Mouse (Mus musculus) T-helper 17 cell (primary cell): Measurements from ENCODE around the gene Galntl6.
"Not testable (repeated sequence)": the region's sequence is repeated elsewhere in the genome, so short reads cannot be mapped to it uniquely, and the experiment has no call there.

Source experiments
- in situ Hi-C, 2 experiments: fragments of 300-600 bp; cut with MboI, MseI; formaldehyde crosslinking; loops; 1 replicate in 1 of 2; 2 replicates in 1 of 2; pipeline ENCODE4 v1.15.1; 2025; ENCODE audit warnings: high pct_unique_total_duplicates in 2 of 2

Galntl6 gene

DNA sequence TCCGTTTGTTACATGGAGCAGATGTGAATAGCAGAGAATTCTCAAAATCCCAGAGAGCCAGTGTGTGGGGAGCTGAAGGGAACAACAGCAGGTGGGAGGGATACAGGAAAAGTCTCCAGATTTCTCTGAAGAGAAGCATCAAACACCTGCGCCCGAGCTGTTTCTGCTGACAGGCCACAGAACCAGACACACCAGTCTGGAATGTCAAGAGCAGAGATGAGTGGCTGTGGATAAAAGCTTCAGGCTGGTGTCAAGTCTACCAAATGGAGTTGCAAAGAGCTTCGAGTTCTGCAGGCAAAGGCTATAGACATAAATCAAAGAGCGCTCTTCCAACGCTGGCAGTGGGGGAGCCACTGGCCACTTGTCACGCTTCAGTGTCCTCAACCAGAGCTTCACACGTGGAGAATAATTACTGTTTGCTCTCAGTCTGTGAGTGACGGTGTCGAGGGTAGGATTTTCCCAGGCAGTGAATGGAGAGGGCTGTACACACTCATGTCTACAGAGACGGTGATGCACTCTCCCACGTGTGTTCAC lies 1139.6 kb downstream of the Galntl6 start:
- in situ Hi-C loops, result no loop called here

DNA sequence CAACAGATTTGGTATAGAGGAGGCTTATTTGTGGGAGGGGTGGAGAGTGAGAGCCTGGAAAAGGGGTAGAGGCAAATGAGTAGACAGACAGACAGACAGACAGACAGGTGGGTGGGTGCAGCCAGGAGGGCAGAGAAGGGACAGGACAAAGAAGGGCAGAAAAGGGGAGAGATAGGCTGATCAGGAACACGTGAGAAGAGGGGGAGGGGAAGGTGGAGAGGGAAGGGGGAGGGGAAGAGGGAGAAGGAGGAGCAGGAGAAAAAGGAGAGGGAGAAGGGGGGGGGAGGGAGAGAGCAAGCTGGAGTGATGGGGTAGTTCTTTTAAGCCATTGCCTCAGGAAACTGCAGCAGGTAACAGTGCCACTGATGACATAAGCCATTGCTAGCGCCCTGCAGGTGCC lies 1144.9 kb downstream of the Galntl6 start:
- in situ Hi-C loops, result no loop called here

DNA sequence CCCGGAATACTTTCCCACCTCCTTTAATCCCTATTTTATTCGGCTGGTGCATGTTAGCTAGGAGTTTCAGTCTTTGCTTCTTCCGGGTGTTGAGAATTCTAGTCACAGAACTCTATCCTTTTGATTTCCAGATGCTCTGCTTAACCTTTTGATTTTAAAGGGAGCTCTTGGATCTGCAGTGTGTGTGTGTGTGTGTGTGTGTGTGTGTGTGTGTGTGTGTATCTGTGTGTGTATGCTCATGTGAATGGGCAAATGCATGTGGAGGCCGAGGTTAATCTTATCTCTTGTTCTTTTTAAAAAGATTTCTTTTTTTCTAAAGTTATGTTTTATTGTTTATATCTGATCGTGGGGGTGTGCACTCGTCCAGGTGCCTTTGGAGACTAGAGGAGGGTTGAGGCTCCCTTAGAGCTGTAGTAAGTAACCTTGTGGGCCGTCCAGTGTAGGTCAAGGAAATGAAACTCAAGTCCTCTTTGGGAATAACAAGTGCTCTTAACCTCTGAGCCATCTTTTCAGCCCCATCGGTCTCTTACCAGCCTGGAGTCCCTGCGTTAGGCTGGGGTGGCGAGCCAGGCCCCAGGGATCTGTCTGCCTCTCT lies 1145.9 kb downstream of the Galntl6 start:
- in situ Hi-C loops, result no loop called here

DNA sequence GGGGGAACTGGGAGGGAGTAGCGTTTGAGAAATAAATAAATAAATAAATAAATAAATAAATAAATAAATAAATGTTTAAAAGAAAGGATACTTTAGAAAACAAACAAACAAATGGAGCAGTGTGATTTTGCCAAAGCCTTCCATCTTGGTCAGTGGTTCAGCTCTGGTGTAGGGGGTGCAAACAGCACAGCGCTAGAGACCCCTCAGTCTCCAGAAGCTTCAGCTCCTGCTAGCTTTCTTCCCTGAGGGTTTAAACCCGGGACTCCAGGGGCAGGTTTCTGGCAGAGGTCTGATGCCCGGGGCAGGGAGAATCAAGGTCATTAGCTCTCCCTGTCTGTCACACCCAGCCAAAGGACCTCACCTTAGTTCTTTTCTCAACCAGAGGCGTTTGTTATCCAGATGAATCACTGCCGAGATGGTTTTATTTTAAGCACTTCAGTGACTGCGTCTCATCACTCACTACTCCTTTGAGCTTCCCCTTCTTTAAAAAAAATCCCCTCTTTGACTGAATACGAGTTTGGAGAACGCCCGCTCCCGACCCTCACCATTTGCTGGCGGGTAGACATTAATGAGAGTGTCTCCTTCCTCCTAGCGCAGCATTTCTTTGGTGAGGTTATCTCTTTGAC lies 1146.6 kb downstream of the Galntl6 start:
- in situ Hi-C loops, result no loop called here

DNA sequence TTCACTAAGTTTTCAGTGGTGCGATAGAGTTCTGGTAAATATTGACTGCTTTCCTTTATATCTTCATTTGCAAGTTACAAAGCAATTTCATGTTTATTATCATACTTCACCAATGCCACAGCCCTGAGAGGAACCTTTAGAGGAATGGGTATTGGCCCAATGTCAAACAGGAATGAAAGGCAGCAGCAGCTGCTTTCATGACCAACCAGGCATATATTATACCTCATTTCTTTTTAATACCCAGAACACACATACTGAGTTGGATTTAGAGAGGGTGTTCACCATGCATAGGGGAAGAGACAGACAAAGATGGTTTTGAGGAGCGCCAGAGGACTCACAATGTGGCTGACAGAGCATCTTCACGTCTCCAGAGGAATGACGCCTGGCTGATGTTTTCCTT lies 1147.2 kb downstream of the Galntl6 start:
- in situ Hi-C loops, result no loop called here

DNA sequence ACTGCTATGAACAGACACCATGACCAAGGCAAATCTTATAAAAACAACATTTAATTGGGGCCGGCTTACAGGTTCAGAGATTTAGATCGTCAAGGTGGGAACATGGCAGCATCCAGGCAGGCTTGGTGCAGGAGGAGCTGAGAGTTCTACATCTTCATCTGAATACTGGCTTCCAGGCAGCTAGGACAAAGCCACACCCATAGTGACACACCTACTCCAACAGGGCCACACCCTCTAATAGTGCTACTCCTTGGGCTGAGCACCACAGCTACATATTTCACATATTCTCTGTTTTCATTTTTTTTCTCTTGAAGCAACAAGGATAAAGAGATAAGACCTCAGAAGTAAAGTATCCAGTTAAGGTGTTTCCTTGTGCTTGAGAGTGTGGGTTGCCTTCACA lies 1149.8 kb downstream of the Galntl6 start:
- in situ Hi-C loops, result not testable (repeated sequence)

DNA sequence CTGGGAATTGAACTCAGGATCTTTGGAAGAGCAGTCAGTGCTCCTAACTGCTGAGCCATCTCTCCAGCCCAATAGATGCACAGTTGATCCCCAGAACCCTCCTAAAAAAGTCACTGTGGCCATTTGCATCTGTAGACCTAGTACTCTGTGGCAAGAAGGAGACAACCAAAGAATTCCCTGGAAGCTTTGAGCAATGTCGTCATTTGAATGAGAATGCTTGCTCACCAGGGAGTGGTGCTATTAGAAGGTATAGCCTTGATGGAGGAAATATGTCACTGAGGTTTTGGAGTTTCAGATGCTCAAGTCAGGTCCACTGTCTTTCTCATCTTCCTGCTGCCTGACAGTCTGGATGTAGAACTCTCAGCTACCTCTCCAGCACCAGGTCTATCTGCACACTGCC lies 1151.5 kb downstream of the Galntl6 start:
- in situ Hi-C loops, result no loop called here

- in situ Hi-C loops, result no loop called here
These were observed 1153.6 kb downstream of the Galntl6 start for GRCm38 (mm10) chr8:57758857-57759256.

DNA sequence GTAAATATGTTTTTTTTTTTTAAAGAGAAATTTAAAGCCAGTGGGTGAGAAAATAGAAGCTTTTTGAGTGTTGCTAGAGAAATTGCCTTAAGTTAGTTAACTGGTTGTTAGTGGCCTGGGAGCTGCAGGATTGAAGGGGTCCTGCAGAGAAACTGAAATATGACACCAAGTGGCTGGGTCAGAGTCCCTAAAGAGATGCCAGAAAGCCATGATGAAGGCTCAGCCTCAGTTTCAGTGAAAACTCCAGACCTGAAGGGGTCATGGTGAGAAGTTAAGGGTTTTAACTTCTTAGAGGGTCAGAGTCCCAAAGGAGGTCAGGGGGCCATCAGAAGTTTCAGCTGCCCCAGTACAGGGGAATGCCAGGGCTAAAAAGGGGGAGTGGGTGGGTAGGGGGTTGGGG lies 1155.0 kb downstream of the Galntl6 start:
- in situ Hi-C loops, result no loop called here

GRCm38 (mm10) chr8:57754066-57754465 lies 1158.4 kb downstream of the Galntl6 start:
- in situ Hi-C loops, result no loop called here

DNA sequence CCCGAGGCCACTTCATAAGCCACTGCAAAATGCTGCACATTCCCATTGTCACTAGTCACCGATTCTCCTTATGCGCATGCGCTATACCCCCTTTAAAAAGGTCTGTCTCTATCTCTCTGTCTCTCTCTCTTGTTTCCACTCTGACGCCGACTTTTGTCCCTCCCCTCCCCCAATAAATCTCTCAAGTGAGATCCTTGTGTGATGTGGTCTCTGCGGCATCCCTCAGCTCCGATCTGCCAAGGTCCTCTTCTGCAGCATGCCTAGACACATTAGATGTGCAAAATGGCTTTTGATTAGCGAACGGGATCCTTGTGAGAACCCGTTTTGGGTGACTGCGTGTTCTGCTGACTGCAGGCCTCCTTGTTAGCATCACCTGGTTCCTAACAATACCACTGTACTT lies 1168.8 kb downstream of the Galntl6 start:
- in situ Hi-C loops, result loop anchor here in 1 of 2 experiments (5.0 kb wide), 1 partner anchor 91 kb away; the partner anchor contains the start of gene Galnt7

GRCm38 (mm10) chr8:57741983-57742382 lies 1170.5 kb downstream of the Galntl6 start:
- in situ Hi-C loops, result loop anchor here in 1 of 2 experiments (5.0 kb wide), 1 partner anchor 90 kb away; the partner anchor contains the start of gene Galnt7

DNA sequence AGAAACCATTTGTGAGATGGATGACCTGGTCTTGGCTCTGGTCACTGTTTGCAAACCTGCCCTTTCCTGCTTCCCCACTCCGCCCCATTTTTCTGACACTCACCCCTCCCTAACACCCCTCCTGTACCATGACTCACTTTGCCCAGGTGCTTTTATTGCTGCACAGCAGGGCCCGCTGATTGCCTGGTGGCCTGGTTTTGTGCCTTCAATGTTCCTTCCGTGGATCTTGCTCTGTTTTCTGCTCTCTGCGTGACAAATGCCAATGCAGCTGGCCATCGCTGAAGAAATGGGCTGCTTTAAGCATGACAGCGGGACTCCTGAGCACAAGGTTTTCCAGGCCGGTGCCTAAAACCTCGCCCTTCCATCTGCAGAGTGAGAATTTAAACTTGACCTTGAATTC lies 1171.1 kb downstream of the Galntl6 start:
- in situ Hi-C loops, result loop anchor here in 1 of 2 experiments (5.0 kb wide), 1 partner anchor 89 kb away; the partner anchor contains the start of gene Galnt7

DNA sequence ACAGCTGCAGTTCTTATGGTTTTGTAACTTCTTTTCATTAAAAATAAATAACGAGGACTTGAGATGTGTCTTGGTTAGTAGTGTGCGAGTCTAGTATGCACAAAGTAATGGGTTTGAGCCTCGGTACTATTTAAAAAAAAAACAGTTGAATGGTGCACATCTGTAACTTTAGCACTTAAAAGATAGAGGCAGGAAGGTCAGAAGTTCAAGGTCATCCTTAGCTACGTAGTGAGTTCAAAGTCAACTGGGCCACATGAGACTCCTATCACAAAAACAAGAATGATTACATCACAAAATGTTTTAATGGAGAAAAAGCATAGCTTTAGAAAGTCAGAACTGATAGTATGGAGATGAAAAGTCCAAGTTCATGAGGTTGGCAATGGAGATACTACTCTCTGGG lies 1175.2 kb downstream of the Galntl6 start:
- in situ Hi-C loops, result no loop called here

GRCm38 (mm10) chr8:57732795-57733194 lies 1179.6 kb downstream of the Galntl6 start:
- in situ Hi-C loops, result no loop called here

GRCm38 (mm10) chr8:57731666-57732065 lies 1180.8 kb downstream of the Galntl6 start:
- in situ Hi-C loops, result no loop called here

GRCm38 (mm10) chr8:57728276-57728675 lies 1184.2 kb downstream of the Galntl6 start:
- in situ Hi-C loops, result loop anchor here in 1 of 2 experiments (10.0 kb wide), 1 partner anchor 1297 kb away; no protein-coding TSS in a partner anchor

DNA sequence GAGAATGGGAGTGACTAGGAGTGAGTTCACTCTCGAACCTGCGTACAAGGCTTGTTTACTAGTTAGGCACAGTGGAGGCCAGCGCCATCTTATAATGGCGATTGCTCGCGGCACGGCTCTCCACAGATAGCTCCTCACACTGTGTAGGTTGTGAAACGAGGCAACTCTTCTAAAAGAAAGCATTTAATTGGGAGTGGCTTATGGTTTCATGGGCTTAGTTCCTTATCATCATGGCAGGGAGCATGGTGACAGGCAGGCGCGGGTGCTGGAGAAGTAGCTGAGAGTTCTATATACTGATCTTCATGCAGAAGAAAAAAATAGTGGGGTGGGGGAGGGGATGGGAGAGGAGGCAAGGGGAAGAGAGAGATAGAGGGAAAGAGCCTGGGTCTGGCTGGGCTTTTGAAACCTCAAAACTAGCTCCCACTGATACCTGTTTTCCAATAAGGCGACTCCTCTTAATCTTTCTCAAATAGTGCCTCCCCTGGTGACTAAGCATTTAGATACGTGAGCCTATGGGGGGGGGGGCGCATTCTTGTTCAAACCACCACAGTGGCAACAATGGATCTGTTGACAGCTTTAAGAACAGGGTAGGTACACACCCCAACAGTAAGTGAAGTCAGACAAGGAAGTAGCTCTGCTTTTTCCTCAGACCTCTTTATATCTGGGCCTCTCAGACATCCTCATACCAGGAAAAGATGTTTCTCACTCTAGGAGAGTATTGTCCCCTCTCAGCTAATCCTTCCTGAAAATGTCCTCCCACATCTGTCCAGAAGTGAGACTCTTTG lies 1187.4 kb downstream of the Galntl6 start:
- in situ Hi-C loops, result loop anchor here in 1 of 2 experiments (10.0 kb wide), 1 partner anchor 1300 kb away; no protein-coding TSS in a partner anchor
